Mouse (Mus musculus) urinary bladder, adult 2 months (tissue): ENCODE data around the gene Gm21778. TPM values are rescaled to one million over a fixed set of nuclear protein-coding genes. Genes with fewer than 3 reads are reported as not detected.
"Not testable (repeated sequence)": the region's sequence is repeated elsewhere in the genome, so short reads cannot be mapped to it uniquely, and the experiment has no call there.

ENCODE experiments used
- DNase-seq: peaks from one replicate; pipeline ENCODE4 v3.0.0; 2022; ENCODE audit warnings: low spot score
- polyA plus RNA-seq: library from polyadenylated mRNA; depleted of rRNA; stranded (reverse); fragments of >200 nt; gene quantifications from 2 replicates; pipeline ENCODE4 v1.2.3, GENCODE M21; 2012; rRNA removed

Gene Gm21778
- polyA plus RNA-seq: not detected in 2 replicates

- DNase-seq: not testable (repeated sequence)
Measured at GRCm38 (mm10) chrY:5942160-5942559, at the start of gene Gm21778. Gene Gm21778, plus strand, starts transcription at chrY:5942460.

Other genes starting within 250 kb of the Gm21778 start
- gene Gm20914, start 216.5 kb upstream of the Gm21778 start, polyA plus RNA-seq: not detected in 2 replicates
- not detected in 2 replicates for gene Gm28171, start 149.1 kb upstream of the Gm21778 start, polyA plus RNA-seq